Mouse (Mus musculus) retina, postnatal 7 days (tissue): ENCODE data around the gene Enc1.

Experiments used
- DNase-seq: peaks from one replicate; pipeline ENCODE4 v3.0.0-alpha.2; 2012; ENCODE audit warnings: low read depth, low spot score

Enc1 gene

GRCm38 (mm10) chr13:97290747-97291146 lies 49.8 kb downstream of the Enc1 start:
- DNase-seq: no peak

GRCm38 (mm10) chr13:97291354-97291753 lies 50.4 kb downstream of the Enc1 start:
- no peak for DNase-seq

DNA sequence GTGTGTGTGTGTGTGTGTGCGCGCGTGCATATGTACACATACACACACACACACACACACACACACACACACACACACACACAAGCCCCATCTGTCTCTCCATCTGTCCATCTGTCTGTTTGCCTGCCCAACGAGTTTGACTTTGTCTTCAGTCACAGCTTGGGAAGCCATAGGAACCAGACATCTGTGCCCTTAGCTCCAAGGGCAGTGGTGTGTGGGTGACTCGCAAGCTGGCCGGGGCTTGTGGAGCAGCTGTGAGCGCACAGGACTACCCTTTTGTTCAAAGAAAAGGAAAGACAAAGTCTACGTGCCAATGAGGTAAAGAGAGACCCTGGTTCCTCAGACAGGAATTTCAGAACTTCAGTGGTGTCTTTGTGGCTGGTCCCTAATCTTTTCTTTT lies 51.1 kb downstream of the Enc1 start:
- DNase-seq: no peak

DNA sequence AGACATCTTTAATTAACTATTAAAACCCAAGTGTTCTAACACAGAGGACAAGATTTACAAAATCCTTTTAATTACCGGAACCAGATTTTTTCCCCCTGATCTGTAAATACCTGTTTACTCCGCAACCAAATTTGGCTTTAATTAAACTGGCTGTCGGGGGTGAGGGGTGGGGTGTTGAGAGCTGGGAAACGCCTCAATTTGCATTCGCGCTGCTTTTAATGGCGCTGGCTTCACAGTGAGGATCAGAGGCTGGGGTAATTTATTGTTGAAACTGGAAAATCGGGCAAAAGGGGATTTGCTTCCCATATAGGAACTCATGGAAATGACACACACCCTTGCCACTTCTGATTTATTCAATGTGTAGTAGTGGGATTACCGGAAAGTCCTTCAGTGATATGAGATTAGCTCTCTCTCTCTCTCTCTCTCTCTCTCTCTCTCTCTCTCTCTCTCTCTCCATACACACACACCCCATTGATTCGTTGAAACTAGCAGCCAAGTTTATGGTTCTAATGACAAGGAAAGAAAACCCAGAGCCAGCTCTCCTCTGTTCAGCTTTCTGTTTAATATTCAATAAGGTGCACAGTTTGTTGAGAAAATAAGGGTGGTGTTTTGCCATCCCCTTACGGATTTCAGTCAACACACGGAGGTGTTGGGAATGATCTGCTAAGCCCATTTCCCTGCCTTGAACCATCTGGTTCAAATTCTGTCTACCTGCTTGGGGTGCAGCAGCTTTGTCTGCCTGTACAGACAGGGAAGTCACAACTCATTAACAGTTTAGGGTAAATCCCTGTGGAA lies 51.7 kb downstream of the Enc1 start:
- no peak for DNase-seq

DNA sequence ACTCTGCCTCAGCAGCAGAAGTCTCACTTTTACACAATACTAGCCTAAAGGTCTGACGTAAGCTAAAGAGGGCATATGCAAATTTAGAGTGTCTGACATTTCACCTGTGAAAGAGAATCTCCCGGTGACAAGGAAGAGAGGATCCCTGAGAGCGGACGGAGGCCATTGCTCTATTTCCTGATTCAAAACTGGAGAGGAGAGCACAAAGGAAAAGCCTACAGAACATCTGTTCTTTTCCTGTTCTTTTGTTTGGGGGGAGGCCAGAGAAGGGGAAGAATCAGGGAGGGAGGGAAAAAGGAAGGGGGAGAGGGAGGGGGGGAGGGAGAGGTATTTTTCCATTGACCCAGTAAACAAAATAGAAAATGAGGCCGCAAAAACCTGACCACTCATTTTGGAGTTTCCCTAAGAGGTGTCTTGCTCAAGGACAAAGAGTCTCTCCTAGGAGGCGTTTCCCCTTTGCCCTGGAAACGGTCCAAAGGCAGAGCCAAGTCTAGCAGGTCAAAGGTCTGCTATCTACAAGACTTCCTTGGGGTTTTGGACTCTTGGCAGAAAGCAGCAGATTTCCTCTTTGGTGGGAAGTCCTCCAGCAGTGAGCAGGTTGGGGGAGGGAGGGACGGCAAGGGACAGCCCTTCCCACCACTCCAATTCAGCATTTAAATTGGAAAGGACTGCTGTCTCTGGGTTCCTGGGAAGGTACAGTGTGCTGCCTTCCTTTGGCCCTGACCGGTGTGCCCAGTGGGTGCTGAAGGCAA lies 54.4 kb downstream of the Enc1 start:
- no peak for DNase-seq

DNA sequence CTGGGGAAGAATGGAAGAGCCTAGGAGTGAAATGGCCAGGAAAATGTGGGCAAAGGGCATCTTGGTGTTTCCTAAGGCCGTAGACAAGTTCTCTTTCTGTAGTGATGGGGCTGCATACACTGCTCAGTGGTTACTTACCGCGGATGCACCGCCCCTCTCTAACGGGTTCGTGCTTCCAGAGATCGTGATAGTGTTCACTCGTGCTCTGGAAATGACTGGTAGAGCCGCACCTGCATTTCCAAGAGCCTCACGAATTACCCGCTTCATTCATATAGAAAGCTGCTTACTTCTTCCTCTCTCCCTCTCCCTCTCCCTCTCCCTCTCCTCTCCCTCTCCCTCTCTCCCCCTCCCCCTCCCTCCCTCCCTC lies 54.9 kb downstream of the Enc1 start:
- DNase-seq: no peak

DNA sequence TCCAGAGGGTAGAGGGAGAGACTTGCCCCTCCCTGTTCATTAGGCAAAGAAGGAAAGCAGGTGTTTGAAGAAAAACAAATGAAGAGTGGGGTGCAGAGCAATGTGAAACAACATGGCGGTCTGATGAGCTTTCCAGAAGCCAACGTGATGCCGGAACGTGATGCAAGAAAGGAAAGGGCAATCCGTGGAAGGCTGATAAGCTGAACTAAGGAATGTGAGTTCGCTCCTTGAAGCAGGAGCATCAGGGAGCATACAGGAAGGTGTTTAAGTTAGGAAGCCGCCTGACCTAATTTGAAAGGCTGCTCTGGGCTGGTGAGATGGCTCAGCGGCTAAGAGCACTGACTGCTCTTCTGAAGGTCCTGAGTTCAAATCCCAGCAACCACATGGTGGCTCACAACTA lies 55.4 kb downstream of the Enc1 start:
- no peak for DNase-seq

- no peak for DNase-seq
These were observed 55.9 kb downstream of the Enc1 start for GRCm38 (mm10) chr13:97296757-97297156.

DNA sequence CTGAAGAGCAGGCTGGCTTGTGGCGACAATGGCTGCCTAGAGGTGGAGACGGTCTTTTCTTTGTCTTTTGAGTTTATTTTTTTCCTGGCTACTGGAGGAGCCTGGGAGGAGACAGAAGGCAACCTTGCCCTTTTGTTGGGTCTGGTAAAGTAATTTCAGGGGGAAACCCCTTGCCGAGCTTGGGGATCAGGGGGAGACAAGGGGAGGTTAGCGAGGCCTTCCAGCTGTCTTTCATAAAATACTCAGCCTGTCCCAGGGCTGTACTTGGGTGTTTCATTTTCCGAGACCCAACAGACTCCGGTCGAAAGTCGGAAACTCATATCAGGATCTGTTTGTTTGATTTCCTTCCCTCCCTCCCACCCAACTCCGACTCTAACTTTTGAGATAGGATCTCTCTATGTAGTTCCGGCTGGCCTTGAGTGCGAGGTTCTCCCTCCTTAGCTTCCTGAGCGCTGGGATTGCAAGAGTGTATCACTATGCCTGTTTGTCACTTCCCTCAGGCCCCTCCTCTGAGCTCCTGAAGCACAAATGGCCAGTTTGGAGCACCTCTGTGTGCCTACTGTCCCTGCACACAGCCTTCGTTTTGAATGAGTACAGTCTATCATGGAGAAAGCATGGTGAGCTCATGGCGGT lies 56.6 kb downstream of the Enc1 start:
- DNase-seq: no peak

GRCm38 (mm10) chr13:97298896-97299295 lies 58.0 kb downstream of the Enc1 start:
- DNase-seq: no peak

DNA sequence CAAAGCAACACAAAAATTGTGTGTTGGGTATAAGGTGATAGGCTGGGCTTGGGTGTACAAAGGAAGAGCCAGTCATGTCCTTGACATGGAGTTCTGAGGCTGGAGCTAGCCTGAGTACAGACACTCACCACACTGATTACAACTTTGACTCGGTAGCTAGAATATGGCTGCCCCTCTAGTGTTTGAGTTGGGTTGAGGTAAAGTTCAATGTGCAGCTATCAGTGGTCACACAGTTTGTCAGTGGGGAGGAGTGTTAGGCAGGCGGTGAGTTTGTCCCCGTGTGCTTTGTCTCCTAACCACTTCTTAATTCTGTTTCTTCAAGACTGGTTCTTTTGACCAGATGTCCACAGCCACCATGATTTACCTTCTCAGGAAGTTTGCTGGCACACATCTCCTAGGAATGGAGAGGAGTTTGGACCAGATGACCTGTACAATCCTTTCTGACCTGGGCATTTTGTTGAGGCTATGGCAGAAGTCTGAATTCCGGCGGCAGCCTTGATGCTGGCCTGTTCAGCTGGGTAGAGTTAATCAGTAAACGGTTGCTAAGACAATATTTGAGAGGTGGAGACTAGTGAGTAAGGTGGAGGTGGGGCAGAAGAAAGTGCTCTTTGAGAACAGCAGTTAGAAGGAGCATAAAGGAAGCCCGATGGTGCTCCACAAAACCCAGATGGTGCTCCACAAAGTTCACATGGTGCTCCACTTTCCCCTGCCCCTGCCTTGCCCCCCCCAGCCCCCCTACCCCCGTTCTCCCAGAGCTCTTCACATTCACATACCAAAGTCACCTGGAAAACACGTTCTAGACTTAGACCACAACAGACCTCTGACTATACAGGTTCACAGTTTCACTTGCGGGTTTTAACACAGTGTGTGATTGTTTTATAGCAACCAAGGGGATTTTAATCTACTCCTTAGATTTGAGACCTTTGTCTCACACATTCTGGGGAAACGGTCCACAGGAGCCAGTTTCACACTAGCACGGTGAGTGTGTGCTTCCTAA lies 59.3 kb downstream of the Enc1 start:
- DNase-seq: no peak
